Mouse (Mus musculus) forebrain, embryonic 16.5 days (tissue): ENCODE measurements around the gene Tfap2a. TPM values are rescaled to one million over a fixed set of nuclear protein-coding genes. Genes with fewer than 3 reads are reported as not detected.
A peak's percentile ranks its signal among the peaks of the same experiment; 100 is the strongest.

Experiments used
- ATAC-seq: fragments of 200-750 bp; cut with Nextera tagmentation; 2 replicates; pipeline ENCODE4 v1.8.0; 2017; ENCODE audit warnings: mild to moderate bottlenecking, moderate library complexity
- H3K27ac ChIP-seq: fragments of 300-500 bp; sonication (generic); 2 replicates; pipeline ENCODE4 v1.5.1; 2014; ENCODE audit warnings: low read length, control low read depth
- H3K27me3 ChIP-seq: fragments of 300-500 bp; sonication (generic); replicated peaks from 2 replicates; pipeline ENCODE4 v1.6.1; 2014; ENCODE audit warnings: low read length; ENCODE audit not compliant: control insufficient read depth, insufficient read depth
- H3K36me3 ChIP-seq: fragments of 300-500 bp; sonication (generic); 2 replicates; pipeline ENCODE4 v1.6.1; 2014; ENCODE audit not compliant: control insufficient read depth, insufficient read depth
- H3K4me1 ChIP-seq: fragments of 300-500 bp; sonication (generic); replicated peaks from 2 replicates; pipeline ENCODE4 v1.6.1; 2014; ENCODE audit warnings: low read length; ENCODE audit not compliant: control insufficient read depth, insufficient read depth
- H3K4me2 ChIP-seq: fragments of 300-500 bp; sonication (generic); 2 replicates; pipeline ENCODE4 v1.6.1; 2014; ENCODE audit warnings: mild to moderate bottlenecking, low read length, control low read depth
- H3K4me3 ChIP-seq: fragments of 300-500 bp; sonication (generic); replicated peaks from 2 replicates; pipeline ENCODE4 v1.5.1; 2014; ENCODE audit warnings: mild to moderate bottlenecking, low read length, control low read depth
- H3K9ac ChIP-seq: fragments of 300-500 bp; sonication (generic); replicated peaks from 2 replicates; pipeline ENCODE4 v1.6.1; 2014; ENCODE audit warnings: low read depth, low read length, control low read depth
- H3K9me3 ChIP-seq: fragments of 300-500 bp; sonication (generic); 2 replicates; pipeline ENCODE4 v1.6.1; 2016; ENCODE audit warnings: low read length; ENCODE audit not compliant: control insufficient read depth
- WGBS: fragments of 180-500 bp; shearing (Covaris S2); extraction: QIAGEN DNeasy Blood & Tissue Kit; methylation state at CpG from one replicate; pipeline ENCODE4 v1.1.7; 2014; 5-methylcytosine and 5-hydroxymethylcytosine counted together
- polyA plus RNA-seq: library from polyadenylated mRNA; unstranded; fragments of >200 nt; fragmentation: Nextera tagmentation; extraction: Ambion mirVana; gene quantifications from 2 replicates; pipeline ENCODE4 v1.2.1, GENCODE M21; 2015

Gene Tfap2a
- polyA plus RNA-seq, 1 experiment from 2014 or later, result 0.41 TPM

DNA sequence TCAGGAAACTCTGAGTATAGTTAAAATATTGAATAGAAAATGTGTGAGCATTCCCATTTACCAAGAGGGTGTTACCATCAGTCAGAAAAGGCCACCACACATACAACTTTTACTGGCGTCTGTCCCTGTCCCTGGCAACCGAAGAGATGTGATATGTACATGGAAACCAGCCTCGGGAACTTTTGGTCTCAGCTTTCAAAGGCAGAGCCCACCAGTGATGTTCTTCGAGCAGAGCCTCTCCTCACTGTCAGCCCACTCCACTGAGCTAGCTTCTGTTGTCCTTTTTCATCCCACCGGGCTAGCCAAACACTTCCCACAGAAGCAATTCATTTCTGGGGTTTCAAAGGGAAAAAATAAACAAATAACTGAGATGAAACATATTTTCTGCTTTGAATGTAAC, 29.9 kb downstream of the Tfap2a start:
- no peak overlapping the region for H3K27ac ChIP-seq
- H3K36me3 ChIP-seq, result no peaks in the 10 kb centered on the region
- ATAC-seq, result no peak
- H3K9me3 ChIP-seq, result no peaks in the 10 kb centered on the region
- H3K27me3 ChIP-seq, result peaks cover 79% of the 10 kb centered on the region
- 2% methylated on average over 5 of the region's 5 CpGs for WGBS
- no peak overlapping the region for H3K9ac ChIP-seq
- H3K4me3 ChIP-seq, result no peak overlapping the region
- H3K4me1 ChIP-seq, result peaks cover 13% of the 10 kb centered on the region
- no peak overlapping the region for H3K4me2 ChIP-seq

DNA sequence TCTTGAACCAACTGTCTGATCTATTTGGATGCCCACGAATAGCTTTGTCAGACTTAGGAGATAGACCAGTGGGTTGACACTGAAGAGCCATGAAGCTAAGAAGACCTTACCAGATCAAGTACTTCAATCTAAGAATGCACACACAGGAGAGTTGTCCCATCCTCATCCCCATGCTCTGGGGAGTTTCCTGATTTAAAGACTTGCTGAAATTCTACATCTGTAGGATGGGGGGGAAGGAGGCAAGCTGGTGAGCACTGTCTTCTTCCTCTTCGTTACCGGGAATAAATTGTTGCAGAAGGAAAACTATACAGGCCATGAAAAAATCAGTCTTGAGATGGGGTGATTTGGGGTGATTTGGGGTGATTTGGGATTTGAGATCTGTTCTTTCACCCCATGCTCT, 30.5 kb downstream of the Tfap2a start:
- no peak overlapping the region for H3K27ac ChIP-seq
- H3K9ac ChIP-seq, result no peak overlapping the region
- H3K4me2 ChIP-seq, result no peak overlapping the region
- WGBS, result 5% methylated on average over 3 of the region's 3 CpGs
- ATAC-seq, result no peak
- peaks cover 13% of the 10 kb centered on the region for H3K4me1 ChIP-seq
- no peak overlapping the region for H3K4me3 ChIP-seq
- peaks cover 82% of the 10 kb centered on the region for H3K27me3 ChIP-seq
- H3K9me3 ChIP-seq, result no peaks in the 10 kb centered on the region
- no peaks in the 10 kb centered on the region for H3K36me3 ChIP-seq

DNA sequence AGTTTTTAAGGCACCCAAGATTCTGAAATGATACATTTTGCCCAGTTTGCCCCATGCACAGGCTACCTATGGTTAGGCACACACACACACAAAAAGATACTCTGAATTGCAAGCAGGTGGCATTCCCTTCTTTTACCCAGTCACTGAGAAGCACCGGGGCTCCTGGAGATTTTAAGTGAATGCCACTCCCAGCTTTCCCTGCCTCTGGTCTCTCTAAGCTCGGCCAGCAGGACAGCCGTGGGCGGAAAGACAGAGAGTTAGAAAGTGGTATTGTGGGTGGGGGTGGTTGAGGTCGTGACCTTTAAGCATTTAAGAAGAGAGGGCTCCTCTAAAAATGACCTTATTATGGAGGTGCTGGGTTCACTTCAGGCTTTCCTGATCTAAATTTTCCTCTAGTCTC, 31.6 kb downstream of the Tfap2a start:
- Histone ChIP-seq H3K4me2 (no peak overlapping the region), H3K9me3 (no peaks in the 10 kb centered on the region), H3K4me3 (no peak overlapping the region), H3K27me3 (peaks cover 79% of the 10 kb centered on the region), H3K27ac (no peak overlapping the region), H3K4me1 (peaks cover 13% of the 10 kb centered on the region), H3K9ac (no peak overlapping the region), H3K36me3 (no peaks in the 10 kb centered on the region)
- no peak for ATAC-seq
- 3% methylated on average over 5 of the region's 5 CpGs for WGBS

DNA sequence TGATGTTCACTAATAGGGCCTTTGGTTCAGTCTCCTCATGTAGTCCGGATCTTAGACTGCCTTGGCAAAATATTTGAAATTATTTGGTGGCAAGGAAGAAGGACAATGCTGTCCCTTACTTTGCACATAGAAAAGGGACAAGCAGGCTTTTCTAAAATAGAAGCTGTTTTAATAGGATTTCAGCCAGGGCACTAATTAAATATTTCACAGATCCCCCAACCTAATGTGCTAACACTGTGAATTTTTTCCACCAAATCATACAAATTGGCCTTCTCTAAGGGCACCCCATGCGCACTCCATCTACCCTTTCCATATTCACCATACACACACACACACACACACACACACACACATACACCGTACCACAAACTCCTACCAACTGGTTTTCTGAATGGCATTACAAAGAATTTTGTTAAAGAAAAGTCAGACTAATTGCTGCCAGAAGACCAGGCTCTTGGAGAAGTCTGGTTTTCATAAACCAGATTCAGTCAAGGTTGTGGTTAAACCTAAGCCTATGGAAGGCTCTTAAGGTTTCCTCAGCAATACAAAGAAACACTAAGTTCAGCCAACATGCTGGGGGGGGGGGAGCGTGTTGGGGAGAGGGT, 32.3 kb downstream of the Tfap2a start:
- no peaks in the 10 kb centered on the region for H3K36me3 ChIP-seq
- no peaks in the 10 kb centered on the region for H3K9me3 ChIP-seq
- H3K4me3 ChIP-seq, result no peak overlapping the region
- no peak overlapping the region for H3K9ac ChIP-seq
- no peak for ATAC-seq
- peaks cover 13% of the 10 kb centered on the region for H3K4me1 ChIP-seq
- no peak overlapping the region for H3K27ac ChIP-seq
- 14% methylated on average over 4 of the region's 4 CpGs for WGBS
- no peak overlapping the region for H3K4me2 ChIP-seq
- H3K27me3 ChIP-seq, result peaks cover 80% of the 10 kb centered on the region

DNA sequence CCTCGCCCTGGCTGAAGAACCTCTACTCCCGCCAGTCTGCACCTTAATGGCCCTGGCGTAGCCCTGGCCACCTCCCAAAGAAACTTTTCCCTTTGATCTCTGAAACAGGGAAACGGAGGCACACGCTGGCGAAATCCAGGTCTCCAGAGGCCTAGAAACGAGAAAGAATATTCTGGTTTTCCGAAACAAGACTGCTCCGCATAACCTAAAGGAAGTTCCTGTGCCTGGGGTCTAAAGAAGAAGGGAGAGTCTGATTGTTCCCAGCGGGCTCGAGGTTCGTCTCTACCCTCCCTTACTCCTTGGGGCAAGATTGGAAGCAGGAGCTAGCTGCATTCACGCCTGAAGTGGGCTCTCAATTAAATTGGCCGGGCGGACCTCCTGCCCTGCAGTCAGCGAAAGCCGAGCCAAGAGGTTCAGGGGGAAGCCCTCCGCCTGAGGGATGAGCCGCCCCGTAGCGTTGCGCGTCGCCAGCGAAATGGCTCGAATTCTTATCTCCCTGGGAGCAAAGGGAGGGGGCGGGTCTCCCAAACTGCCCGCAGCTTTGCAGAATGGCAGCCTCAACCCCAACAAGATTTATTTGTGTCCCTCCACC, 33.2 kb downstream of the Tfap2a start:
- Histone ChIP-seq H3K4me3 (no peak overlapping the region), H3K9me3 (no peaks in the 10 kb centered on the region), H3K9ac (no peak overlapping the region), H3K4me1 (peaks cover 13% of the 10 kb centered on the region), H3K27ac (no peak overlapping the region), H3K36me3 (no peaks in the 10 kb centered on the region), H3K27me3 (peaks cover 83% of the 10 kb centered on the region), H3K4me2 (peak overlapping the region; percentile 46; the same call in 1 of the 2 replicates)
- no peak for ATAC-seq
- WGBS, result under 1% methylated on average over 28 of the region's 28 CpGs

DNA sequence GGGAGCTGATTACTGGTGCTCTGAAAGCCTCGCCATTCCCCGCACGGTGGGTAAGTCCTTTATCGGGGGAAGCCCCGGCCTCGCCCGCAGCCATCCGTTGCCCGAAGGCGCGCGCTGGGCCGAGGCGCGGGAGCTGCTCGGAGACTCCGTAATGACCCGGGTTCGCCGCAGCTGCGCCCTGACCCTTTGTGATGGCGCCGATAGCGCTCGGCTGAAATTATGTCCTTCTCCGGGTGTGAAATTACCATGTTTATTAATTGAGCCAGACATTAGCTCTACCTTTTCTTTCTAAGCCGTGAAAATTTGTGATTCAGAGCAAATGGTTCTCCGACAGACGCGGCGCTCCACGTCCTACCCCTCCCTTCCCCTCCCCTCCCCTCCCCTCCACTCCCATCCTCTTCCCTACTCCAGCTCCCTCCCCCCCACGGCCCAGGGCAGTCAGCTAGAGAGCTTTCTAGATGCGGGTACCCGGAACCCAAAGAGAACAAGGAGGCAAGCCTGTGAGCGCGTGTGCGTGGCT, 34.1 kb downstream of the Tfap2a start:
- peak overlapping the region; percentile 27 for H3K4me3 ChIP-seq
- H3K9me3 ChIP-seq, result no peaks in the 10 kb centered on the region
- H3K27me3 ChIP-seq, result peaks cover 74% of the 10 kb centered on the region
- H3K4me1 ChIP-seq, result peaks cover 10% of the 10 kb centered on the region
- 0 out of 2 replicates have a peak overlapping the region, but pooled peaks have one; percentile 17 for H3K9ac ChIP-seq
- H3K36me3 ChIP-seq, result no peaks in the 10 kb centered on the region
- H3K27ac ChIP-seq, result no peak overlapping the region
- ATAC-seq, result peak; percentile 39; the same call in 1 of the 2 replicates
- WGBS, result under 1% methylated on average over 38 of the region's 38 CpGs
- H3K4me2 ChIP-seq, result peak overlapping the region; percentile 46

DNA sequence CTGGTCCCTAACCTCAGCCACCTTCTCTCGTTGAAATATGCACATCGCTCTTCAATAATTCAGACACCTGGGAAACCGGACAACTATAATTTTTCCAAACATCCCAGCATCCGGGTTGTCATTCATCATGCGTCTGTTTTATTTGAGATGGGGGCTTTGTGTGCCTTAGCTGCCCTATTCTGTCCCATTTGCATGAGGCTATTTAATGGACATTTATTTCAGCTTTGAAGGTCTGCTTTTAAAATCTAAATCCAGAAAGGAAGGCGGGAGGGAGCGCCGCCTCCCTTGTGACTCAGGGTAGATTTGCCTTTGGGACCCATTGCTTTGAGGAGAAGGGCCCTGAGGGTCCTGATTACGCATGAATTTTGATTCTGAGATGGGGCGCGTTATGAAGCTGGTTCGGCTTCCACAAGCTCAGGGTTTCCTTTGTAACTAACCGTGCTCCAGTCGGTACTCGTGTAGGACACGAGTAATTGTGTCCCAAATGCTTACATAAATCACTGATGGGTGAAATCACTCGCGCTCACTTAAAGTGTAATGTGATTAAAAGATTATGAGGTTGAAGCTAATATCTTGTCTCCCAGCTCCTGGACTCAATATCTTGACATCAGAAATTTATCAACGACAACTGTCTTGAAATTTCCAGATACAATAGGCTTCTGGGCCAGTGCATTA, 34.9 kb downstream of the Tfap2a start:
- H3K36me3 ChIP-seq, result no peaks in the 10 kb centered on the region
- no peak overlapping the region for H3K27ac ChIP-seq
- H3K27me3 ChIP-seq, result peaks cover 70% of the 10 kb centered on the region
- H3K9me3 ChIP-seq, result no peaks in the 10 kb centered on the region
- H3K4me2 ChIP-seq, result no peak overlapping the region
- WGBS, result 1% methylated on average over 19 of the region's 19 CpGs
- no peak overlapping the region for H3K4me3 ChIP-seq
- H3K9ac ChIP-seq, result no peak overlapping the region
- H3K4me1 ChIP-seq, result peaks cover 6% of the 10 kb centered on the region
- ATAC-seq, result no peak

DNA sequence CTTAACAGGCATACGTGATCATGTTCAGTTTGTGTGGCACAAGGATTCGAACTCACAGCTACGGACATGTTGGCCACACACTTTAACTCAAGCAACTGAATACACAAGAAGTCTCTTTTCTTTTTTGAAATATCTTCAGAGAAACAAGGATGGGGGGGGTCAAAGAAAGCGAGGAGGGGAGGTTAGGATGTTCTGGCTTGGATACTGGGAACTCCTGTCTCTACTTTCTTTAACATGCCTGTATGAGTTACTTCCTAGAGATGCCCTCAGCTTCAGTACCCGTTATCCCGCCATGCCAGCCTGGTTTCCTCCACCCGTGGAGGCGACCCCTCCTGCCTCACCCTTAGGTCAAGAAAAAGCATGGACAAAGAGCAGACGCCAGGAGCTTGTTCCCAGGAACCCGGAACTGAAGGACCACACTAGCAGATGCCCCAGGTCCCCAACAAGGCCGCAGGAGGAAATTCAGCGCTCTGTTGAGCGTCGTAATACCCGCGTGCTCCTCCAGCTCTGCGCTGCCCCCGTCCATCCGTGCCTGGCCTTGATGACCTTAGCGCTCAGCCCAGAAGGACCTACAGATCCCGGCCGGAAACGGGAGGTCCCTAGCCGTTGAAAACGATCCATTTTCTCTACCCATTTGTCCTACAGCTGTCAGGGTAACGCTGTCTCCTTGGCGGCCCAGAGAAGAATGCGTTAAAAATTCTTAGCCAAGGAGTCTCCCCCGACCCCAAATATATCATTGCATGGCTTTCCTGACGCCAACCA, 35.6 kb downstream of the Tfap2a start:
- Histone ChIP-seq H3K27me3 (peaks cover 67% of the 10 kb centered on the region), H3K27ac (no peak overlapping the region)

DNA sequence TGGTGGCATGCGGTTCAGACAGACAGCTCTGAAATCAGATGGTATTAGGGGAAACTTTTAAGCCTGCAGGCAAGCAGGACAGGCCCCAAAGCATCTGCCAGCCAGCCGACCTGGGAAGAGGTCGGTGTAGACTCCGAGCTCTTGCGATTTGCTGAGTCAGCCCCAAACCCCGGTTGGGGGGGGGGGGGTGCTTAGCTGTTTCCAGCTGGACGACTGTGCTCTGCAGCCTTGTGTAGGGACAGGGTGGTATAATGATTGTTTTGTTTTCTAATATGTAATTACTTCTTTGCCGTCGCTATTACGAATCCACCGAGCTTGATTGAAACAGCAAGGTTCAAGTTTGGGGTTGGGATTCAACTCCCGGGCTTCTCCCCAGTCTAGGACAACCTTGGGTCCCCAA, 36.5 kb downstream of the Tfap2a start:
- no peak overlapping the region for H3K9ac ChIP-seq
- no peak overlapping the region for H3K4me2 ChIP-seq
- H3K4me3 ChIP-seq, result no peak overlapping the region
- H3K4me1 ChIP-seq, result peaks cover 6% of the 10 kb centered on the region
- H3K27ac ChIP-seq, result no peak overlapping the region
- peaks cover 59% of the 10 kb centered on the region for H3K27me3 ChIP-seq
- H3K36me3 ChIP-seq, result no peaks in the 10 kb centered on the region
- 2% methylated on average over 12 of the region's 12 CpGs for WGBS
- H3K9me3 ChIP-seq, result no peaks in the 10 kb centered on the region
- no peak for ATAC-seq

More for the DNA sequence above, 35.6 kb downstream of the Tfap2a start:
- peaks cover 6% of the 10 kb centered on the region for H3K4me1 ChIP-seq
- no peak for ATAC-seq
- no peak overlapping the region for H3K9ac ChIP-seq
- H3K4me2 ChIP-seq, result no peak overlapping the region
- H3K4me3 ChIP-seq, result no peak overlapping the region
- WGBS, result 5% methylated on average over 30 of the region's 30 CpGs
- no peaks in the 10 kb centered on the region for H3K9me3 ChIP-seq
- no peaks in the 10 kb centered on the region for H3K36me3 ChIP-seq
